ENCODE assay signal across 9 mouse cellular contexts in genomic region chr1:92648197-92648596, GRCm38 (mm10). TPM values are rescaled to one million over a fixed set of nuclear protein-coding genes. Genes with fewer than 3 reads are reported as not detected.
DNase-seq lines count a peak whose midpoint lies in the region; ATAC-seq and TF ChIP-seq lines count a peak whose summit lies in the region.
"Had no signal": no experiment of that assay in that cellular context is flagged by ENCODE, and none has a peak within 500 bp of the region (broad histone marks: within the 10 kb centered on the region; RNA-seq: fewer than 3 reads in every experiment).

No protein-coding gene starts in this region.

- no peak overlapping the region for H3K27ac ChIP-seq in forebrain, embryonic 12.5 days
- no peak overlapping the region for H3K27ac ChIP-seq in forebrain, embryonic 10.5 days
- H3K27ac ChIP-seq in spleen, adult 2 months (ENCODE audit: insufficient read depth, low read length) = no peak overlapping the region
- no peak overlapping the region for H3K27ac ChIP-seq in liver, embryonic 14.5 days

- H3K9ac ChIP-seq in forebrain, embryonic 12.5 days = no peak overlapping the region
- H3K9ac ChIP-seq in liver, embryonic 14.5 days (replicated peaks) = no peak overlapping the region

- no peak for TF ChIP-seq EP300 in liver, embryonic 14.5 days (IDR thresholded peaks at IDR 0.05; ENCODE audit: low read depth)

- H3K4me2 ChIP-seq in forebrain, embryonic 12.5 days = peak overlapping the region; percentile 13
- H3K4me2 ChIP-seq in liver, embryonic 14.5 days (ENCODE audit: low read depth) = peak overlapping the region; percentile 45

- no peak for TF ChIP-seq POLR2A in spleen, adult 2 months (IDR thresholded peaks at IDR 0.05; ENCODE audit: low read depth, low read length)

- H3K27me3 ChIP-seq in forebrain, embryonic 12.5 days = peaks cover 9% of the 10 kb centered on the region
- H3K27me3 ChIP-seq in forebrain, embryonic 10.5 days (ENCODE audit: poor library complexity, severe bottlenecking) = peaks cover 18% of the 10 kb centered on the region; the same call in 1 of the 2 replicates
- H3K27me3 ChIP-seq in spleen, adult 2 months (ENCODE audit: control insufficient read depth, insufficient read depth, low read length) = no peaks in the 10 kb centered on the region
- H3K27me3 ChIP-seq in liver, embryonic 14.5 days (ENCODE audit: control insufficient read depth, insufficient read depth, low read length) = no peaks in the 10 kb centered on the region

- intact Hi-C loops in gastrocnemius, postnatal 36 days (cut with DNase I) = loop anchor here (1.0 to 5.0 kb wide), 3 partner anchors 35 to 249 kb away; no protein-coding TSS in a partner anchor

- TF ChIP-seq CTCF in spleen, adult 2 months (IDR thresholded peaks at IDR 0.05; ENCODE audit: extremely low read depth, insufficient read depth, insufficient read length, insufficient replicate concordance) = no peak
- no peak for TF ChIP-seq CTCF in liver, embryonic 14.5 days (IDR thresholded peaks at IDR 0.05; ENCODE audit: low read depth)

- DNase-seq in forebrain, embryonic 10.5 days (ENCODE audit: extremely low spot score, low spot score) = no peak
- DNase-seq in spleen, adult 2 months (ENCODE audit: low read depth in 1 of 2, low spot score in 2 of 2) = no peak
- DNase-seq in spleen, postnatal 10 days (ENCODE audit: low spot score in 2 of 2) = no peak
- DNase-seq in liver, embryonic 14.5 days (ENCODE audit: low read depth in 3 of 3, low spot score in 3 of 3) = no peak
- DNase-seq in thymus, postnatal 4 days = peak; percentile 32
- DNase-seq in embryo, embryonic 11 days = no peak
- DNase-seq in gastrocnemius, postnatal 36 days = no peak

- H3K4me1 ChIP-seq in forebrain, embryonic 12.5 days = peaks cover 13% of the 10 kb centered on the region
- peaks cover 26% of the 10 kb centered on the region for H3K4me1 ChIP-seq in forebrain, embryonic 10.5 days
- peaks cover 7% of the 10 kb centered on the region; the same call in 1 of the 2 replicates for H3K4me1 ChIP-seq in spleen, adult 2 months (ENCODE audit: control insufficient read depth, insufficient read depth, insufficient read length)
- peaks cover 0 to 6% of the 10 kb centered on the region in 2 experiments; a peak in 1 of 4 replicates for H3K4me1 ChIP-seq in liver, embryonic 14.5 days (replicated peaks; ENCODE audit: control insufficient read depth in 2 of 2, insufficient read depth in 2 of 2, low read length in 1 of 2)

- ATAC-seq in forebrain, embryonic 12.5 days (ENCODE audit: low FRiP score) = 0 out of 2 replicates have a peak, but pooled peaks have one; percentile 28
- ATAC-seq in liver, embryonic 14.5 days (ENCODE audit: insufficient read depth) = no peak

- WGBS in forebrain, embryonic 12.5 days = 52% methylated on average over 10 of the region's 10 CpGs
- WGBS in forebrain, embryonic 10.5 days = 58% methylated on average over 10 of the region's 10 CpGs
- 7% methylated on average over 10 of the region's 10 CpGs for WGBS in spleen, adult 2 months
- WGBS in liver, embryonic 14.5 days (ENCODE audit: insufficient replicate concordance) = 15% methylated on average over 10 of the region's 10 CpGs

- H3K4me3 ChIP-seq in forebrain, embryonic 12.5 days (replicated peaks) = no peak overlapping the region
- no peak overlapping the region for H3K4me3 ChIP-seq in forebrain, embryonic 10.5 days
- H3K4me3 ChIP-seq in spleen, adult 2 months (ENCODE audit: extremely low read depth, insufficient read depth, insufficient read length) = peak overlapping the region; percentile 31; the same call in 1 of the 2 replicates
- H3K4me3 ChIP-seq in liver, embryonic 14.5 days (ENCODE audit: insufficient read depth in 1 of 2, low read depth in 2 of 2, low read length in 2 of 2) = peak overlapping the region in 1 of 2 experiments; percentile 1; a peak in 1 of 4 replicates

- no peaks in the 10 kb centered on the region for H3K36me3 ChIP-seq in forebrain, embryonic 12.5 days (replicated peaks)
- no peaks in the 10 kb centered on the region for H3K36me3 ChIP-seq in forebrain, embryonic 10.5 days (replicated peaks)
- H3K36me3 ChIP-seq in spleen, adult 2 months (ENCODE audit: control insufficient read depth, insufficient read depth, low read length) = no peaks in the 10 kb centered on the region
- no peaks in the 10 kb centered on the region for H3K36me3 ChIP-seq in liver, embryonic 14.5 days (replicated peaks; ENCODE audit: control insufficient read depth, insufficient read depth, low read depth)

- no peaks in the 10 kb centered on the region for H3K9me3 ChIP-seq in forebrain, embryonic 12.5 days
- no peaks in the 10 kb centered on the region for H3K9me3 ChIP-seq in forebrain, embryonic 10.5 days
- no peaks in the 10 kb centered on the region for H3K9me3 ChIP-seq in liver, embryonic 14.5 days (ENCODE audit: control insufficient read depth, low read length)

RNA-seq across cellular contexts. Expression of gene Otos, which starts 0.4 kb away (rescaled TPM):
- 0.12 and 0.20 TPM in 2 replicates for polyA plus RNA-seq in forebrain, embryonic 12.5 days (2016; fragmentation: Nextera tagmentation; extraction: Ambion mirVana)
- polyA plus RNA-seq in forebrain, embryonic 10.5 days (2016; fragmentation: Nextera tagmentation; extraction: Ambion mirVana) = 0.25 TPM in 1 of 2 replicates, not detected in the other
- 0.41 and 0.58 TPM in 2 replicates for polyA plus RNA-seq in spleen, adult 2 months (2012; rRNA removed)
- 0.18 TPM in 1 of 2 replicates, not detected in the other for polyA plus RNA-seq in liver, embryonic 14.5 days (2012; rRNA removed)
- polyA plus RNA-seq in liver, embryonic 14.5 days (2014; fragmentation: Nextera tagmentation; extraction: Ambion mirVana) = 0.10 TPM in 1 of 2 replicates, not detected in the other
- not detected for total RNA-seq in gastrocnemius, postnatal 36 days (2021)
- total RNA-seq: left cerebral cortex, postnatal 10 days had no signal

RNA-seq across cellular contexts. Expression of gene Cops9, which starts 6.4 kb away (rescaled TPM):
- 383 and 390 TPM in 2 replicates for polyA plus RNA-seq in forebrain, embryonic 12.5 days (2016; fragmentation: Nextera tagmentation; extraction: Ambion mirVana)
- polyA plus RNA-seq in forebrain, embryonic 10.5 days (2016; fragmentation: Nextera tagmentation; extraction: Ambion mirVana) = 324 and 343 TPM in 2 replicates
- polyA plus RNA-seq in spleen, adult 2 months (2012; rRNA removed) = 45.7 and 49.3 TPM in 2 replicates
- polyA plus RNA-seq in liver, embryonic 14.5 days (2012; rRNA removed) = 98.4 and 99.3 TPM in 2 replicates
- polyA plus RNA-seq in liver, embryonic 14.5 days (2014; fragmentation: Nextera tagmentation; extraction: Ambion mirVana) = 230 and 237 TPM in 2 replicates
- 100 to 1,000 TPM; 170 to 184 TPM for total RNA-seq in gastrocnemius, postnatal 36 days (2021)

RNA-seq across cellular contexts. Expression of gene Olfr12, which starts 30.6 kb away (rescaled TPM):
- polyA plus RNA-seq in forebrain, embryonic 12.5 days (2016; fragmentation: Nextera tagmentation; extraction: Ambion mirVana) = not detected in 2 replicates
- polyA plus RNA-seq in forebrain, embryonic 10.5 days (2016; fragmentation: Nextera tagmentation; extraction: Ambion mirVana) = not detected in 2 replicates
- polyA plus RNA-seq in spleen, adult 2 months (2012; rRNA removed) = not detected in 2 replicates
- not detected in 2 replicates for polyA plus RNA-seq in liver, embryonic 14.5 days (2012; rRNA removed)
- not detected in 2 replicates for polyA plus RNA-seq in liver, embryonic 14.5 days (2014; fragmentation: Nextera tagmentation; extraction: Ambion mirVana)
- total RNA-seq in gastrocnemius, postnatal 36 days (2021) = not detected
- total RNA-seq: left cerebral cortex, postnatal 10 days had no signal

RNA-seq across cellular contexts. Expression of gene Olfr1410, which starts 42.6 kb away (rescaled TPM):
- not detected in 2 replicates for polyA plus RNA-seq in forebrain, embryonic 12.5 days (2016; fragmentation: Nextera tagmentation; extraction: Ambion mirVana)
- polyA plus RNA-seq in forebrain, embryonic 10.5 days (2016; fragmentation: Nextera tagmentation; extraction: Ambion mirVana) = not detected in 2 replicates
- polyA plus RNA-seq in spleen, adult 2 months (2012; rRNA removed) = not detected in 2 replicates
- not detected in 2 replicates for polyA plus RNA-seq in liver, embryonic 14.5 days (2012; rRNA removed)
- polyA plus RNA-seq in liver, embryonic 14.5 days (2014; fragmentation: Nextera tagmentation; extraction: Ambion mirVana) = not detected in 2 replicates
- not detected for total RNA-seq in gastrocnemius, postnatal 36 days (2021)
- total RNA-seq: left cerebral cortex, postnatal 10 days had no signal

RNA-seq across cellular contexts. Expression of gene Olfr1411, which starts 54.0 kb away (rescaled TPM):
- polyA plus RNA-seq in forebrain, embryonic 12.5 days (2016; fragmentation: Nextera tagmentation; extraction: Ambion mirVana) = not detected in 2 replicates
- polyA plus RNA-seq in forebrain, embryonic 10.5 days (2016; fragmentation: Nextera tagmentation; extraction: Ambion mirVana) = not detected in 2 replicates
- polyA plus RNA-seq in spleen, adult 2 months (2012; rRNA removed) = not detected in 2 replicates
- polyA plus RNA-seq in liver, embryonic 14.5 days (2012; rRNA removed) = not detected in 2 replicates
- not detected in 2 replicates for polyA plus RNA-seq in liver, embryonic 14.5 days (2014; fragmentation: Nextera tagmentation; extraction: Ambion mirVana)
- not detected for total RNA-seq in gastrocnemius, postnatal 36 days (2021)
- total RNA-seq: left cerebral cortex, postnatal 10 days had no signal
